Mouse (Mus musculus): Measurements from ENCODE around the gene Gfral. TPM values are rescaled to one million over a fixed set of nuclear protein-coding genes. Genes with fewer than 3 reads are reported as not detected.

Gene Gfral
- not detected in 2 replicates for polyA plus RNA-seq (2012; rRNA removed)

DNA sequence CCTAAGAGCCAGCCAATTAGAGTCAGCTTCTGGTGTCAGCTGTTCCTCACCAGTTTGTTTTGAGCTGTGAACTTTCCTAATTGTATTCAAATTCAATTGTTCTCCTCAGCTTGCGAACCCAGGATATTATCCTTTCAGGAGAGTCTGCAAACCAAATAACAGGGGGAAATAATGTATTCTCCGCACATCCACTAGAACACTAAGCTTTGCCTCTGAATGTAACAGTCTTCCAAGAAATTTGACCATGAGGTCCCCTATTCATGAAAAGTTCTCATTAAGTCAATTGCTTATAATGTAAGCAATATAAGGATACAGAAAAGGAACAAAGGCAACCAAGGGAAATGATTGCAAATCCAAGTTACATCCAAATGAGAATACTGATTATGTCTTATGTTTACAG lies at the start of gene Gfral:
Gene Gfral, minus strand, starts transcription at position 101 of the 400 bp plus-strand sequence.

Other genes starting within 250 kb of the Gfral start
- 10.9 and 12.7 TPM in 2 replicates for gene Hmgcll1, start 198.8 kb downstream of the Gfral start, polyA plus RNA-seq (2012; rRNA removed)
- gene Hcrtr2, start 110.2 kb upstream of the Gfral start, polyA plus RNA-seq (2012; rRNA removed): 1.7 and 1.9 TPM in 2 replicates

Data from central nervous system, embryonic 14 days (tissue).